Comparison of ENCODE assay signal across 30 mouse cellular contexts in the genomic region with DNA sequence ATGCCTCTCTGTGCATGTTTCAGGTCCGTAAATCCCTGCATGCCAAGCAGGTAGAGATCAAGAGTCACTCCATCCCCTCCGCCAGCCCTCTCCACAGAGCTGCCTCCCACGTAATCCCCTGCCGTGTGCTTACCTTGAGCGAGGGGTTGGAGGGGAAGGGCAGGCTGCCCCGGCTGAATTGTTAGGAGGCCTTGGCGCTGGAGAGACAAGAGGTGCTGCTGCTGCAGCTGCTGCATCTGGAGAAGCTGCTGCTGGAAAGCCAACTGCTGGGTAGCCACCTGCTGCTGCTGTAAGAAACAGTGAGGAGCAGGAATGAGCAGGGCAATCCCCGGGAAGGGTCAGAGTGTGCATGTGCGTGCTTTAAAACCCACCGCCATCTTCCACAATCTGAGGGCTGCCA.
DNase-seq lines count a peak whose midpoint lies in the region; ATAC-seq and TF ChIP-seq lines count a peak whose summit lies in the region.
"Had no signal": no experiment of that assay in that cellular context is flagged by ENCODE, and none has a peak within 500 bp of the region (broad histone marks: within the 10 kb centered on the region; RNA-seq: fewer than 3 reads in every experiment).

No protein-coding gene starts in this region.

- TF ChIP-seq POLR2A in ES-Bruce4 (IDR thresholded peaks at IDR 0.05; ENCODE audit: insufficient read depth, low read length), result no peak

- no peaks in the 10 kb centered on the region for H3K27me3 ChIP-seq in ES-Bruce4 (ENCODE audit: control insufficient read depth, insufficient read depth, low read length, poor library complexity, severe bottlenecking)
- peaks cover 38% of the 10 kb centered on the region for H3K27me3 ChIP-seq in limb, embryonic 10.5 days (ENCODE audit: low read depth, poor library complexity, severe bottlenecking)
- H3K27me3 ChIP-seq: heart, embryonic 13.5 days; intestine, embryonic 15.5 days; liver, embryonic 13.5 days had no signal

- H3K27ac ChIP-seq in ES-Bruce4 (ENCODE audit: insufficient read depth, low read length) (no peak overlapping the region), ES-E14 (ENCODE audit: insufficient read depth, low read depth, low read length, poor library complexity, severe bottlenecking) (no peak overlapping the region; the same call in 1 of the 2 replicates)
- peak overlapping the region; percentile 56; the same call in 1 of the 2 replicates for H3K27ac ChIP-seq in limb, embryonic 10.5 days
- H3K27ac ChIP-seq in left cerebral cortex, adult 2 months, result no peak overlapping the region
- H3K27ac ChIP-seq: heart, embryonic 13.5 days; hindbrain, postnatal 0 days; intestine, embryonic 15.5 days; kidney, postnatal 0 days; liver, embryonic 13.5 days; macrophage; neural tube, embryonic 15.5 days had no signal

- H3K4me3 ChIP-seq in ES-Bruce4 (ENCODE audit: low read depth, low read length) (peak overlapping the region; percentile 52), ES-E14 (ENCODE audit: insufficient read depth in 1 of 2, low read depth in 1 of 2, low read length in 2 of 2, poor library complexity in 1 of 2, severe bottlenecking in 1 of 2) (peak overlapping the region; percentile 21 to 34; a peak in 2 of 4 replicates)
- H3K4me3 ChIP-seq in limb, embryonic 10.5 days, result no peak overlapping the region
- no peak overlapping the region for H3K4me3 ChIP-seq in left cerebral cortex, adult 2 months
- H3K4me3 ChIP-seq: heart, embryonic 13.5 days; intestine, embryonic 15.5 days; liver, embryonic 13.5 days; neural tube, embryonic 15.5 days had no signal

- no peak for ATAC-seq in erythroblast, adult 5-6 weeks (replicated peaks; ENCODE audit: low FRiP score, poor library complexity, severe bottlenecking)
- ATAC-seq: activated CD4-positive, CD25-positive, alpha-beta regulatory T cell, adult 4 months; forebrain, postnatal 0 days; hindbrain, postnatal 0 days; intestine, embryonic 15.5 days; lung, postnatal 0 days had no signal

- WGBS in limb, embryonic 10.5 days, result 37% methylated on average over 10 of the region's 10 CpGs

- H3K9me3 ChIP-seq in ES-Bruce4 (replicated peaks; ENCODE audit: control insufficient read depth, insufficient read depth, low read length, poor library complexity, severe bottlenecking) (0 out of 2 replicates have a peak, but pooled peaks cover 4% of the 10 kb centered on the region), ES-E14 (ENCODE audit: control insufficient read depth, insufficient read depth, low read depth, low read length) (no peaks in the 10 kb centered on the region)
- H3K9me3 ChIP-seq in limb, embryonic 10.5 days (replicated peaks), result no peaks in the 10 kb centered on the region
- H3K9me3 ChIP-seq: heart, embryonic 13.5 days; intestine, embryonic 15.5 days; neural tube, embryonic 15.5 days had no signal

- H3K9ac ChIP-seq in ES-Bruce4 (ENCODE audit: low read depth, poor library complexity, severe bottlenecking), result no peak overlapping the region
- H3K9ac ChIP-seq in ES-E14 (ENCODE audit: insufficient read depth, low read depth, low read length, poor library complexity, severe bottlenecking), result no peak overlapping the region
- H3K9ac ChIP-seq: forebrain, postnatal 0 days; heart, embryonic 13.5 days; intestine, embryonic 15.5 days; liver, embryonic 13.5 days; neural tube, embryonic 15.5 days had no signal

- peaks cover 23% of the 10 kb centered on the region for H3K36me3 ChIP-seq in ES-Bruce4 (ENCODE audit: control insufficient read depth, insufficient read depth, low read length, poor library complexity, severe bottlenecking)
- H3K36me3 ChIP-seq in ES-E14 (ENCODE audit: control insufficient read depth, insufficient read depth, low read length, poor library complexity, severe bottlenecking), result peaks cover 28% of the 10 kb centered on the region
- peaks cover 20% of the 10 kb centered on the region for H3K36me3 ChIP-seq in limb, embryonic 10.5 days
- H3K36me3 ChIP-seq: neural tube, embryonic 15.5 days had no signal

- H3K4me1 ChIP-seq in ES-Bruce4 (ENCODE audit: control insufficient read depth, insufficient read depth, low read length), result peaks cover 1% of the 10 kb centered on the region
- H3K4me1 ChIP-seq in ES-E14 (ENCODE audit: control insufficient read depth in 2 of 2, insufficient read depth in 2 of 2, low read length in 2 of 2, poor library complexity in 1 of 2), result peaks cover 2 to 14% of the 10 kb centered on the region in 2 experiments; a peak in 2 of 4 replicates
- peaks cover 60% of the 10 kb centered on the region for H3K4me1 ChIP-seq in limb, embryonic 10.5 days

- TF ChIP-seq EP300 in ES-Bruce4 (IDR thresholded peaks at IDR 0.05; ENCODE audit: insufficient read depth, low read depth, low read length), result peak; percentile 24; the same call in 1 of the 2 replicates

- peak; percentile 86 for DNase-seq in heart, adult 11 months
- DNase-seq in heart, postnatal 4 days, result no peak
- no peak for DNase-seq in ES-E14 (ENCODE audit: low read depth, low spot score)
- no peak for DNase-seq in limb, embryonic 10.5 days (ENCODE audit: low spot score)
- DNase-seq in left cerebral cortex, adult 2 months (ENCODE audit: extremely low spot score in 1 of 2, low spot score in 2 of 2), result no peak
- DNase-seq: adrenal gland, adult 2 months; adrenal gland, postnatal 36 days; B cell, adult 2 months; cerebellum, adult 18-20 months; cerebellum, postnatal 10 days; forebrain, postnatal 0 days; heart, postnatal 10 days; kidney, adult 2 months; kidney, postnatal 4 days; layer of hippocampus, adult 9-11 months; liver, embryonic 13.5 days; lung, adult 18-20 months; midbrain, embryonic 14.5 days; spleen, adult 18-20 months; thymus, postnatal 14 days had no signal

- no peak for TF ChIP-seq CTCF in ES-Bruce4 (IDR thresholded peaks at IDR 0.05; ENCODE audit: low read depth, low read length)
- TF ChIP-seq CTCF in left cerebral cortex, adult 2 months (IDR thresholded peaks at IDR 0.05), result no peak

- intact Hi-C loops in left cerebral cortex, adult 2 months (cut with DNase I), result no loop called here

- in situ Hi-C loops in ES-E14 (cut with MboI; ENCODE audit: low sequenced_read_pairs in 2 of 2, unreplicated experiment in 2 of 2), result no loop called here

TF ChIP-seq in ES-E14, 5 proteins besides CTCF, POLR2A, EP300 and RAD21:
- no peak for TF ChIP-seq MAFK (IDR thresholded peaks at IDR 0.05; ENCODE audit: insufficient read depth, low read depth, low read length)
- no peak for TF ChIP-seq ZC3H11A (IDR thresholded peaks at IDR 0.05; ENCODE audit: borderline replicate concordance, low read depth, low read length)
- no peak for TF ChIP-seq CHD2 (IDR thresholded peaks at IDR 0.05; ENCODE audit: low read depth, low read length)
- no peak for TF ChIP-seq HCFC1 (IDR thresholded peaks at IDR 0.05; ENCODE audit: borderline replicate concordance, insufficient read depth, low read length)
- no peak for TF ChIP-seq ZNF384 (IDR thresholded peaks at IDR 0.05; ENCODE audit: low read depth, low read length)

Comparison
In these comparisons a context has a peak if more than half of its experiments do, and no peak if none do; other contexts are left out.
1. H3K4me3 ChIP-seq: peak in ES-Bruce4 (single experiment) and ES-E14 (2 of 2); none in limb, embryonic 10.5 days (single experiment) and left cerebral cortex, adult 2 months (single experiment).